Mouse (Mus musculus) liver, embryonic 12.5 days (tissue): ENCODE measurements around the gene Dll1. TPM values are rescaled to one million over a fixed set of nuclear protein-coding genes. Genes with fewer than 3 reads are reported as not detected.

Experiments used
- ATAC-seq: fragments of 200-750 bp; cut with Nextera tagmentation; 2 replicates; pipeline ENCODE4 v1.8.0; 2017; ENCODE audit warnings: moderate number of reproducible peaks, mild to moderate bottlenecking, moderate library complexity
- H3K27ac ChIP-seq: fragments of 300-500 bp; sonication (generic); 2 replicates; pipeline ENCODE4 v1.5.1; 2016; ENCODE audit warnings: mild to moderate bottlenecking
- H3K27me3 ChIP-seq: fragments of 300-500 bp; sonication (generic); replicated peaks from 2 replicates; pipeline ENCODE4 v1.6.1; 2016; ENCODE audit warnings: mild to moderate bottlenecking, moderate library complexity
- H3K36me3 ChIP-seq: fragments of 300-500 bp; sonication (generic); 2 replicates; pipeline ENCODE4 v1.6.1; 2016; ENCODE audit warnings: mild to moderate bottlenecking, moderate library complexity
- H3K4me1 ChIP-seq: fragments of 300-500 bp; sonication (generic); 2 replicates; pipeline ENCODE4 v1.6.1; 2016
- H3K4me2 ChIP-seq: fragments of 300-500 bp; sonication (generic); 2 replicates; pipeline ENCODE4 v1.6.1; 2016; ENCODE audit warnings: mild to moderate bottlenecking, moderate library complexity
- H3K4me3 ChIP-seq: fragments of 300-500 bp; sonication (generic); 2 replicates; pipeline ENCODE4 v1.5.1; 2016; ENCODE audit warnings: mild to moderate bottlenecking, moderate library complexity
- H3K9ac ChIP-seq: fragments of 300-500 bp; sonication (generic); 2 replicates; pipeline ENCODE4 v1.6.1; 2016; ENCODE audit warnings: mild to moderate bottlenecking, moderate library complexity
- H3K9me3 ChIP-seq: fragments of 300-500 bp; sonication (generic); replicated peaks from 2 replicates; pipeline ENCODE4 v1.6.1; 2016; ENCODE audit warnings: mild to moderate bottlenecking, moderate library complexity
- WGBS: fragments of 180-500 bp; shearing (Covaris S2); methylation state at CpG from one replicate; pipeline ENCODE4 v1.1.7; 2016; ENCODE audit not compliant: insufficient replicate concordance; 5-methylcytosine and 5-hydroxymethylcytosine counted together
- polyA plus RNA-seq: library from polyadenylated mRNA; unstranded; fragments of >200 nt; fragmentation: Nextera tagmentation; extraction: Ambion mirVana; gene quantifications from 2 replicates; pipeline ENCODE4 v1.2.1, GENCODE M21; 2016

The Dll1 gene
- polyA plus RNA-seq, 1 experiment from 2014 or later = 1.5 TPM

DNA sequence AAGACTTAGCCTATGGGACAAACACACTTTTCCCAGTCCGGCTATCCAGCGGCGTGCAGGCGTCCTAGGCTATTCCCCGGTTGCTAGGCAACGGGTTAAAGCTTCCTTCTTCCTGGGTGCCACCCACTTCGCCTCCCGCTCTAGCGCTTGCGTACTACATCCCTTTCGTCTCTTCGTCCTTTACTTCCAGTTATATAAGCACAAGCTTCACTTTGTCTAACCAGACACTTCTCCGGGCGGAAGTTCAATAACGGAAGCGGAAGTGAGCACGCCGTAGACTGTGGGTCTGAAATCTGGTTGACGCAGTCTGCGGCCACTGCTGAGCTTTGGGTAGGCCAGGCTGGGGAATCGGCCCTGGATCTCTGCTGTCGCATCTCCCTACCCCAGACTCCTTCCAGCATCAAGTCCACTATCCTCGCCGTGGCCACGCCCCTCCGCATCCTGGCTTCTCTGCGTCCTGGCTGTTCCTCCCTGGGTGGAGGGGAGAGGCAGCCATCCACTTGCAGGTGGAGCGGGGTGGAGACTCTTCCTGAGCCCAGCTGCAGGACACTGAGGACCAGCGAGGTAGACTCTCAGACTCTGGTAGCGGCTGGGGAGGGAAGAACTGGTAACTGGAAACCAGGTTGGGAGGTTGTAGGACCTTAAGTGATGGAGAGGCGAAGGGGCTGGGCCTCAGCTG lies 19.5 kb upstream of the Dll1 start, which contains the start of gene Fam120b:
Gene Fam120b (plus strand): TSS at position 206 of the 679 bp plus-strand sequence.
- no peaks in the 10 kb centered on the region for H3K9me3 ChIP-seq
- peaks cover 21% of the 10 kb centered on the region for H3K4me1 ChIP-seq
- 0 out of 2 replicates have a peak, but pooled peaks cover under 1% of the 10 kb centered on the region for H3K36me3 ChIP-seq
- H3K4me3 ChIP-seq = peak within 1 kb of the TSS; percentile 66
- peak within 1 kb of the TSS; percentile 66 for H3K9ac ChIP-seq
- 3% methylated on average over 31 of the region's 31 CpGs for WGBS
- peak; percentile 87 for ATAC-seq
- peak within 1 kb of the TSS; percentile 77 for H3K4me2 ChIP-seq
- peaks cover 29% of the 10 kb centered on the region for H3K27me3 ChIP-seq
- peak within 1 kb of the TSS; percentile 59 for H3K27ac ChIP-seq

DNA sequence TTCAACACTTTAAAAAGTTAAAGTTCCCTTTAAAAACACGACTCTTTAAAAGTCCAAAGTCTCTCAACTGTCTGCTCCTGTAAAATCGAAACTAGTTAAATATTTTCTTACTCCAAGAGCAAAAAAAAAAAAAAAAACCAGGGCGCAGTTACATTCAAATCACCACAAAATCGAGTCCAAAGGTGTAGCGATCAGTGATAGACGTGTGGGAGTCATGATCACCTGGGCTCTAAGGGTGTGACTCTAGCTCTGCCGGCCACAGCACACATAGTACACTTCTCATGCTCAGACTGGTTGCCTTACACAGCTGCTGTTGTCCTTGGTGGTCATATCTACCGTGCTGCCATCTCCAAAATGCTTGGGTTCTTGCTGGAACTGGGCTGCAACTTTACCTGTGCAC lies 12.7 kb upstream of the Dll1 start:
- H3K4me3 ChIP-seq = no peak overlapping the region
- H3K9ac ChIP-seq = no peak overlapping the region
- 50% methylated on average over 8 of the region's 8 CpGs for WGBS
- no peaks in the 10 kb centered on the region for H3K9me3 ChIP-seq
- H3K27ac ChIP-seq = 0 out of 2 replicates have a peak overlapping the region, but pooled peaks have one; percentile 48
- H3K27me3 ChIP-seq = peaks cover 34% of the 10 kb centered on the region
- 0 out of 2 replicates have a peak overlapping the region, but pooled peaks have one; percentile 8 for H3K4me2 ChIP-seq
- ATAC-seq = peak; percentile 62; the same call in 1 of the 2 replicates
- no peaks in the 10 kb centered on the region for H3K36me3 ChIP-seq
- H3K4me1 ChIP-seq = no peaks in the 10 kb centered on the region

DNA sequence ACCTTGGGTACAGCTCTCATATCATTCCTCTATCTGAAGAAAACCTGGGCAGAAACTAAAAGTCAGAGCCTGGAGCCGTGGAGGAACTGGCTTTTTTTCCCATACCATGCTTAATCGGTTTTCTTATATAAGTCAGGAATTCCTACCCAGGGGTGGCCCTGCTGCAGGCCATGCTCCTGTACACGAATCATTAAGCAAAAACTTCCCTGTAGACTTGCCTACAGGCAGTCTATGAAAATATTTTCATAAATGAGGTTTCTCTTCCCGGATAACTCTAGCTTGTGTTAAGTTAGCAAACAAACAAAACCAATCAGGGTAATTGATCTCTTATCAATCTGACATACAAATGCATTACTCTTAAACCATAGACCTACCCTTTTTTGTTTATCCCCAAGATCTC lies 12.2 kb upstream of the Dll1 start:
- 0 out of 2 replicates have a peak, but pooled peaks have one; percentile 15 for ATAC-seq
- WGBS = 51% methylated on average over 4 of the region's 4 CpGs
- Histone ChIP-seq H3K9me3 (no peaks in the 10 kb centered on the region), H3K27me3 (peaks cover 30% of the 10 kb centered on the region), H3K4me1 (no peaks in the 10 kb centered on the region), H3K4me2 (no peak overlapping the region), H3K36me3 (no peaks in the 10 kb centered on the region), H3K27ac (no peak overlapping the region), H3K9ac (no peak overlapping the region), H3K4me3 (no peak overlapping the region)

DNA sequence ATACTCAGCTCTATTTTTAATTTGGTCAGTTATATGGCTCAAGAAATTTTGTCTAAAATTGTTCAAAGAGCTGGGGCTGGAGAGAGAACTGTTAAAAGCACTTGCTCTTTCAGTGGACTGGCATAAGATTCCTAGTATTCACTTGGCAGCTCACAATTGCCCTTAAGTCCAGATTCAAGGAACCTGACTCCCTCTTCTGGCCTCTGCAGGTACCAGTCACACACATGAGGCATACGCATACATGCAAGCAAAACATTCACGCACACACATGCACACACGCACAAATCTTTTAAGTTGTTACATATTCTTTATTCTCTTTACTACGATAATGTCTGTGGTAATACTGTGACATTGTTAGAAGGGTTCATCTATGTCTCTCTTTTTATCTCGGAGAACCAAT lies 6.7 kb upstream of the Dll1 start:
- no peak overlapping the region for H3K27ac ChIP-seq
- no peak overlapping the region for H3K4me2 ChIP-seq
- 81% methylated on average over 5 of the region's 5 CpGs for WGBS
- no peak overlapping the region for H3K4me3 ChIP-seq
- H3K9me3 ChIP-seq = no peaks in the 10 kb centered on the region
- ATAC-seq = no peak
- peaks cover 64% of the 10 kb centered on the region for H3K27me3 ChIP-seq
- no peak overlapping the region for H3K9ac ChIP-seq
- no peaks in the 10 kb centered on the region for H3K36me3 ChIP-seq
- 0 out of 2 replicates have a peak, but pooled peaks cover 10% of the 10 kb centered on the region for H3K4me1 ChIP-seq

DNA sequence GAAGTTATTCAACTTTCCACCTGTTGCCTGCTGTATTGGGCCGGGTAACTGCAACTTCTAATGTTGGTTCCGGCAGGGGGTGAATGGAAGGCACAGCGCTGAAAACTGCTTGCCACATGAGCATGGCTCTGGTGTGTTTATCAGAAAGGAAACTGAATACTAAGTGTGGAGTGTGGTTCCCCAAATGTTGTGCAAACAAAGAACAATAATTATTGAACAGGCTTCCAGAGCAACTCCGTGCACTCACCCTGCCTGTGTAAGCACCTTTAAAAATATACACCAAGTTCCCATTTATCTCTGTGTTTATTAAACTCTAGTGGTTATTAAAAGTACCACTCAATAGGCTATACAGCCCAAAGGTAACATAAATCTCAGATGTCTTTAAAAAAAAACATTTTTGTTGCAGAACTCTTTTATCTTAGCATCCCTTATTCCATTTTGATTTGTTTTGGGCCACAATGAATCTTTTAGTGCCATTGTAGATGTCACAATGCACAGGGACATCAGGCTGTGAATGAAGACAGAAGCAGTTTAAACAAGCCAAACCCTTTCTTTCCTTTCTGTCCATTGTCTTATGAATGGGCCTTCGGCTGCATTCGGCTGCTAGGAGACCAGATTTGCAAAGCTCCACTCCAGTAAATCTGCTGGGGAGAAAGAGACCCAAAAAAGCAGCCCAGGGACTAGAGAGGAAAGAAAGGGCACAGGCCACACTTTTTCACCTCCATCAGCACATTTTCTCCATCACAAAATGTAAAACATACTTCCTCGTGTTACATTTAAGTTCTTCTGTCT lies 5.4 kb upstream of the Dll1 start:
- Histone ChIP-seq H3K27me3 (peaks cover 76% of the 10 kb centered on the region), H3K27ac (no peak overlapping the region), H3K9ac (no peak overlapping the region), H3K4me3 (no peak overlapping the region), H3K4me1 (0 out of 2 replicates have a peak, but pooled peaks cover 10% of the 10 kb centered on the region), H3K36me3 (no peaks in the 10 kb centered on the region), H3K9me3 (no peaks in the 10 kb centered on the region), H3K4me2 (no peak overlapping the region)
- no peak for ATAC-seq
- whole genome bisulfite sequencing = 36% methylated on average over 7 of the region's 7 CpGs

DNA sequence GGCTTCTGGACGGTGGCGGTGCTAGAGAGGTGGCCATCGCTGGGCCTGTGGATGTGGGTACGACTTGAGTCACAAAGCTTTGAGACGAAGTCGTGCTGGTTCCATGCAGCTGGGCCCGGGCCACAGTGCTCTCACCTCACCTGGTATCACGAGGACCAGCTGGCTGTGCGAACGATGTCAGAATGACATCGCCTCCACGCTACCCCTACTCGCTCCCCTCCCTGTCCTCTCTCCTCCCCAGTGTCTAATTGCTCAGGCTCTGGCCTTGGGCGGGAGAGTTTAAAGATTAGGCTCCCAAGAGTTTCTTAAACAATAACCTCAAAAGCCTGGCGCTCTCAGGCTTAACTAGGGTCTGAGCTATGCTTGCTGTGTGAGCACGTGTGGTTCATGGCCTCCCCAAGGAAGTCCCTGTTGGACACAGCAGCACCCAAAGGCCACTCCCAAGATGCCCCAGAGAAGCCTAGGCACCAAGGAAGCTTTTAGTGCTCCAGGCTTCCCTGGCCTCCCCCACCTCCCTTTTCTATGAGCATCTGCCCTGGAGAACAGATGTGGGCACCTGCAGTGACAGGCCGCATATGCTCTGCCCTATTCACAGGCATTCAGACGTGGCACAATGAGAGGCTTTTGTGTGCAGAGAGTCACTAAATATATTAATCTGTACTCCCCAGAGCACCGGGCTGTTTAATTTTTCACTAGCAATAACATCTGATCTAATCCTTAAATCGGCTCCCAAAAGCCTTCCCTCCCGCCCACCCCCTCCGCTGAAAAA lies 4.6 kb upstream of the Dll1 start:
- no peaks in the 10 kb centered on the region for H3K9me3 ChIP-seq
- peaks cover 80% of the 10 kb centered on the region for H3K27me3 ChIP-seq
- H3K36me3 ChIP-seq = no peaks in the 10 kb centered on the region
- peaks cover 15% of the 10 kb centered on the region; the same call in 1 of the 2 replicates for H3K4me1 ChIP-seq
- no peak overlapping the region for H3K9ac ChIP-seq
- no peak overlapping the region for H3K27ac ChIP-seq
- no peak for ATAC-seq
- H3K4me3 ChIP-seq = peak overlapping the region; percentile 34
- 13% methylated on average over 22 of the region's 22 CpGs for WGBS
- peak overlapping the region; percentile 55 for H3K4me2 ChIP-seq

DNA sequence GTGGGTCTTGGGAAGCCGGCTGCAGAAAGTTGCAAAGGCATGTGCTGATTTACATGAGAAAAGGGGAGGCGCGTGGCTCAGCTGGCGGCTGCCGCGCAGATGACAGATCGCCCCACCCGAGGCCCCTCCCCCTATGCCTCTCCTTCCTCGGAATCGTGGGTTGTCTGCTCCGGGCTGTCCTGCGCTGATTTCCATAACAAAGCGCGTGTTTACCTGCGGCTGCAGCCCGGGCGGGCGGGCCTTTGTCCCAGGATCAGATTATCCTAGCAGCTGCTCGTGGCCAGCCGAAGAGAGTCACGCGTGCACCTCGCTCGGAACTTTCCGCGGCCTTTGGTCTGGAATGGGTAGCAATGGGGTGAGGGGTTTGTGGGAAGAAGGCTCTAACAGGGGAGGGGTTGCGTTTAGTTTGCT lies 4.0 kb upstream of the Dll1 start:
- WGBS = 2% methylated on average over 27 of the region's 27 CpGs
- ATAC-seq = no peak
- no peak overlapping the region for H3K9ac ChIP-seq
- H3K27ac ChIP-seq = no peak overlapping the region
- peaks cover 22% of the 10 kb centered on the region for H3K4me1 ChIP-seq
- H3K36me3 ChIP-seq = no peaks in the 10 kb centered on the region
- peak overlapping the region; percentile 34 for H3K4me3 ChIP-seq
- H3K9me3 ChIP-seq = no peaks in the 10 kb centered on the region
- peak overlapping the region; percentile 55 for H3K4me2 ChIP-seq
- H3K27me3 ChIP-seq = peaks cover 87% of the 10 kb centered on the region

DNA sequence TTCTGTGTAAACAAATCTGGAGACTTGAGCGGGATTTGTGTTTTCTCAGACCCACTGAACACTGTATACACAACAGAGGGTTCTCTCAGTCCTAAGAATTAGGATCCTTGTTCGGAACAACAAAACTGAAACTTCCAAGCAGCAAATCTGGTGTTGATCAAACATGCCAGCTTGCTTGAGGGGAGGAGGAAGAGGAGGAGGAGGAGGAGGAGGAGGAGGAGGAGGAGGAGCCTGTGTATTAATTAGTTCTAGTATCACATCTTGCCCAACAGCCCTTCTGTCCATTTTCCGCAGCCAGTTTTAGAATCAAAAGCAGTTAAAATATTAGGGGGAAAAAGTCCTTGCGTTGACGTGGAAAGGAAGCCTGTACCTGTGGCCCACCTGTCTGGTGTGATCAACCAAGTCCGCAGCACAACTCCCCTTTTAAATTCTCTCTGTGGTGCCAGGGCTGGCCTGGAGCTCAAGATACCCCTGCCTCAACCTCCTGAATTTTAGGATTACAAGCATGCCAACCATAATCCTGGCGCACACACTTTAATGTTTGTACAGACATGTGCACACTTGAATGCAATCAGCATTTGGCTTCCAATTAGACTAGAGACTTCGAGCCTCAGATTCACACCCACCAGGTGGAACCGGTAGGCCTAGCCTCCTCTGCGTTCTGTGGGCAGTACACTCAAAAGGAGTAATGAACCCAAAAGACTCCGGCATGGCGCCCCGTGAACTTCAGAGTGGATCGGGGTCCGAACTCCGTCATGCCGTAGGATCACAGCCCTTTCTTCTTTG lies 3.3 kb upstream of the Dll1 start:
- Histone ChIP-seq H3K27me3 (peaks cover 92% of the 10 kb centered on the region), H3K4me2 (peak overlapping the region; percentile 55), H3K9ac (no peak overlapping the region), H3K36me3 (no peaks in the 10 kb centered on the region), H3K4me1 (peaks cover 26% of the 10 kb centered on the region), H3K27ac (no peak overlapping the region), H3K4me3 (peak overlapping the region; percentile 34; the same call in 1 of the 2 replicates), H3K9me3 (no peaks in the 10 kb centered on the region)
- no peak for ATAC-seq
- 12% methylated on average over 17 of the region's 17 CpGs for WGBS

DNA sequence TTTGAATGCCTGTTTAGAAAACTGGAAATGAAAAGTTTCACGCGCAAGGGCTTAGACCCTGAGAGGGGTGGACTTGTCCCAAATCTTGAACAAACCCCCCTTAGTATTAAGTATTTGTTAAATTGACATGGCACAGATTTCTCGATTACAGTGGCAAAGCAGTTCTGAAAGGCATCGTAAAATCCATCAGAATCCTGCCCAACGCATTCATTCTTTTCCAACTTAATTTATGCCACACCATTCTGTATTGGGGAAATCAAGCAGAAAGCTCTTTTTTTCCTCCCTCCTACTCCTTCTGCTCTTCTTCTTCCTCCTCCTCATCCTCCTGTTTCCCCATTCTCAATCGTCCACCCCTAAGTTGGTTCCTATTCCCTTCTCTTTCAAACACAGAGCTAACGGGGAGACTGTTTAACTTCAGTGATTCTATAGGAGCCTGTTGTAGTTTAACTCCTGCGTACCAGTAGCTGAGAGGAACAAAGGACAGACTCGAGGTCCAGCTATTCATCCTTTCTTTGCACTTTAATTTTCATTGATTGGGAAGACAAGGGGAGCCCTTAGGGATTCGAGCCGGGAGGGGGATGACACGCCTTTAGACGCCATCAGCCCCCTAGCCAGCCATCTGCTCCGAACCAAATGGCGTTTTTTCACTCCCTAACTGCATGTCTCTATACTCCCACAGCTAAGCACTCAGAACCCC lies 1.9 kb upstream of the Dll1 start:
- Histone ChIP-seq H3K27ac (no peak overlapping the region), H3K27me3 (peaks cover 100% of the 10 kb centered on the region), H3K4me1 (peaks cover 34% of the 10 kb centered on the region), H3K9ac (no peak overlapping the region), H3K4me2 (no peak overlapping the region), H3K36me3 (no peaks in the 10 kb centered on the region), H3K9me3 (no peaks in the 10 kb centered on the region), H3K4me3 (no peak overlapping the region)
- WGBS = 12% methylated on average over 15 of the region's 15 CpGs
- no peak for ATAC-seq

DNA sequence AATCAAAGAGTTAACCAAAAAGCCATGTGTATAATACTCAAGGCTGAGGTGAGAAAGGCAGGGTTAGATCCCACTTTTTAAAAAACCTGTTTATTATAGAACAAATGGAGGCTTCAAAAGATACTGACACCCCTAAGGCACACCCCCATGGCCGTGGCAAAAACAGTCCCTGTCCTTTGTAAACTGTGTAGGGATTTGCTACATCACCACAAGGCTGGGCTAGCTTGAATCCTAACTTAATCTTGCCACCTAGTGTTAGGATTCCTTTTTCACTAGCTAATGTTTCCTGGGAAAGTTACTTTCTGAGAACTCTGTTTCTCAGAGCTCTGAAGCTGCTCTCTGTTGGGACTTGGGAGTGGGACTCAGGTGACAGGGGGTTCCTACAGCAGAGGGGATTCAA lies 1.2 kb upstream of the Dll1 start:
- Histone ChIP-seq H3K9me3 (no peaks in the 10 kb centered on the region), H3K36me3 (no peaks in the 10 kb centered on the region), H3K27ac (no peak overlapping the region), H3K9ac (no peak overlapping the region), H3K4me2 (no peak overlapping the region), H3K27me3 (peaks cover 100% of the 10 kb centered on the region), H3K4me1 (peaks cover 34% of the 10 kb centered on the region), H3K4me3 (no peak overlapping the region)
- no peak for ATAC-seq
- WGBS = 0% methylated on average over 1 of the region's 1 CpGs
